Mouse (Mus musculus): Measurements from ENCODE around the gene Slc30a1. TPM values are rescaled to one million over a fixed set of nuclear protein-coding genes. Genes with fewer than 3 reads are reported as not detected.

Gene Slc30a1
- polyA plus RNA-seq, 1 experiment: 2.0 TPM

DNA sequence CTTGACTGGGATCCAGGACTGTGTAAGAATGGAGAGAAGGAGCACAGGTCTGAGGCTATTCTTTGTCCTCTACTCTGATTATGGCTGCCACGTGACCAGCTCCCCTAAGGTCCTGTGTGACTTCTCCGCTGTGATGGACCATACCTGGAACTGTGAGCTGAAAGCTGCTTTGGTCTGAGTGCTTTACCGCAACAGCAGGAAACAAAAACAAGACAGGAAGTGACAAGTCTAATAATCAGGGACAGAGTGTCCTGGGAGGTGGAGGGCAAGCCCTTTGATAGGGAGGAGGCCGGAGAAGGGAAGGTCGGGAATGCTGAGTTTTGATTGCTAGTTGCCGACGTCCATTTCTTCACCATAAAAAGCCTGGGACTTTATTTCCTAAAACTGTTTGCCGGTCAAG is 22.5 kb downstream of the Slc30a1 start:
- Histone ChIP-seq H3K36me3 (ENCODE audit: control insufficient read depth) (no peaks in the 10 kb centered on the region), H3K27me3 (ENCODE audit: control insufficient read depth) (peaks cover 6% of the 10 kb centered on the region; the same call in 1 of the 2 replicates), H3K4me3 (replicated peaks) (no peak overlapping the region), H3K4me1 (ENCODE audit: control insufficient read depth) (no peaks in the 10 kb centered on the region), H3K9me3 (ENCODE audit: control insufficient read depth, low read length) (no peaks in the 10 kb centered on the region)
- TF ChIP-seq TAL1 (IDR thresholded peaks at IDR 0.05; ENCODE audit: low read length) (no peak), GATA1 (IDR thresholded peaks at IDR 0.05; ENCODE audit: low read length) (no peak)

DNA sequence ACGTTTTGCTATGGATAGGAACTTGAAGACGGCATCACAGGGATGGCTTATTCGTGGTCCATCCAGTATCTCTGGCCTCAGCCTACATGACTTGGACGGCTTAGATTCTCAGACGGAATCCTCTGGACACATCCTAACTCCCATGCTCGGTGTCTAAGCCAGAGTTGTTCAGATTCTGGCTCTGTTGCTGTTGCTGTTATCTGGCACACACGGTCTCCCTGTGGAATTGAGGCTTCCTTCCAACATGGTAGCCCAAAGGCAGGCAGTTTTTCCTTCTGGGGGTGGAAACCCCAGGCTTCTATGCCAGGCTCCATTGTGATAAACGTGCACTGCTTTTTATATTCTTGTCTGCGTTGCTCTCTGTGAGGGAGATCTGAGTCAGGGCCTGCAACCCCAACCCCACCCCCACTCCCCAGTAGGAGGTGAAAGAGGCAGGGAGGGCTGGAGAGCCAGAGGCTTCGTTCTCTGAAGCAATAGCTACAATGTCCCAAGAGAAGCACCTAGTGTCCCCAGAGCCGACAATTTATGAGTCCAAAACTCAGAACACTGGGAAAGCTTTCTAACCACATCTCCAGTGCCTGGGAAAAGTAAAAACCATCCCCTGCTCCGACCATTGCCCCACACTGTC is 23.4 kb downstream of the Slc30a1 start:
- no peak overlapping the region for H3K4me3 ChIP-seq (replicated peaks)
- no peaks in the 10 kb centered on the region for H3K4me1 ChIP-seq (ENCODE audit: control insufficient read depth)
- peaks cover 6% of the 10 kb centered on the region; the same call in 1 of the 2 replicates for H3K27me3 ChIP-seq (ENCODE audit: control insufficient read depth)
- no peaks in the 10 kb centered on the region for H3K9me3 ChIP-seq (ENCODE audit: control insufficient read depth, low read length)
- TF ChIP-seq TAL1 (IDR thresholded peaks at IDR 0.05; ENCODE audit: low read length) (no peak), GATA1 (IDR thresholded peaks at IDR 0.05; ENCODE audit: low read length) (no peak)
- H3K36me3 ChIP-seq (ENCODE audit: control insufficient read depth): no peaks in the 10 kb centered on the region

DNA sequence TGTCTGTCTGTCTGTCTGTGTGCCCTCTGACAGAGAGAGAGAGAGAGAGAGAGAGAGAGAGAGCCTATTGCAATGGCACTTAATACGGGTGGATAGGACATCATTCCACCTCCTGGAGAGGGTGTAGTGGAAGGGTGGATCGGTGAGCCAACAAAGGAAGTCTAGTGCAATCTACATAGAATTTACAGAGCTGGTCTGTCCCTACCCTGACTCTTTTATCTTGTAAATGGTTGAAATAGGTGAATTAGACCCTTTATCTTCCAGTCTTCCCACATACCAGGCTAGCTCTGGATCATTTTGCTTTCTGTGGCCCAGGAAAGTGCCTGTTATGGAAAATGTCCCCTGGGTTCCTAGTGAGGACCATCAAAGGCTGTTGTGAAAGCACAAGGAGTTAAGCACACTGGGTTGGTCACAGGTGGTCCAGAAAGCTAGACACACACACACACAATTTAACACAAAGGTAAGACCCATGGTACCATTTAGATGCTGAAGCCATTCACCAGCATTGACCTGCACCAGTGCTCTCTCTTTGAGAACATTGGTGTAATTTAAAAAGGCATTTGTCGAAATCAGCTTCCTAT is 24.0 kb downstream of the Slc30a1 start:
- H3K36me3 ChIP-seq (ENCODE audit: control insufficient read depth): no peaks in the 10 kb centered on the region
- TF ChIP-seq GATA1 (IDR thresholded peaks at IDR 0.05; ENCODE audit: low read length): no peak
- TF ChIP-seq TAL1 (IDR thresholded peaks at IDR 0.05; ENCODE audit: low read length): no peak
- H3K4me3 ChIP-seq (replicated peaks): no peak overlapping the region
- H3K4me1 ChIP-seq (ENCODE audit: control insufficient read depth): no peaks in the 10 kb centered on the region
- no peaks in the 10 kb centered on the region for H3K9me3 ChIP-seq (ENCODE audit: control insufficient read depth, low read length)
- peaks cover 6% of the 10 kb centered on the region; the same call in 1 of the 2 replicates for H3K27me3 ChIP-seq (ENCODE audit: control insufficient read depth)

DNA sequence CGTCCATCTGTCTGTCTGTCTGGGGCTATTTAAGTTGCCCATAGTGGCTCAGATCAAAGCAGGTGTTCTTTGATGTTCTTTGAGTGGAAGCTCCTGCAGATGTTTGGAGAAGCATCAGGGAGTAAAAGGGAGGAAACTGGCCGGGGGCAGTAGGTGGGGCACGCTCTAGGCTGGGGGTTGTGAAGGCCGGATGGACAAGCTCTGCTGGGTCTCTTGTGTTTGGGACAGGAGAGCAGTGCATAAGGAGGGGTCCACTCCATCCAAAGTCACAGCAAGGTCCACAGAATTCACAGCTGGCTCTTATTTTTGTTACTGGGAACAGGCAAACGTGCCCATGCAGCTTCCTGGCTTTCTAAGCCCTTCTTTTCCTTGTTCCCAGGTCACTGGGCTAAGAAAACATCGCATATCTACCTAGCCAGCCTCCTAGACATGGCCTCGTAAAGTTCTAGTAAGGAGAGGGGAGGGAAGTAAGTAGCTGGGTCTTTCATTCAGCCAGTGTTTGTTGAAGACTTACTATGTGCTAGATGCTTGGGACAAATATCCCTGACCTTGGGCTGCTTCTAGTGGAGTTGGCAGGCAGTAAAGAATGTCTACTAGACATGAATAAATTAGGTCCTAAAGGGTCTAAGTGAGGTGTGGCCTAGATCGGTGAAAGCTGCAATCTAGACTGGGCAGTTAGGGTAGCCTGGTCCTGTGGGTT is 25.9 kb downstream of the Slc30a1 start:
- Histone ChIP-seq H3K36me3 (ENCODE audit: control insufficient read depth) (no peaks in the 10 kb centered on the region), H3K4me1 (ENCODE audit: control insufficient read depth) (no peaks in the 10 kb centered on the region), H3K4me3 (replicated peaks) (no peak overlapping the region), H3K27me3 (ENCODE audit: control insufficient read depth) (peaks cover 6% of the 10 kb centered on the region; the same call in 1 of the 2 replicates), H3K9me3 (ENCODE audit: control insufficient read depth, low read length) (no peaks in the 10 kb centered on the region)
- TF ChIP-seq TAL1 (IDR thresholded peaks at IDR 0.05; ENCODE audit: low read length) (no peak), GATA1 (IDR thresholded peaks at IDR 0.05; ENCODE audit: low read length) (no peak)

DNA sequence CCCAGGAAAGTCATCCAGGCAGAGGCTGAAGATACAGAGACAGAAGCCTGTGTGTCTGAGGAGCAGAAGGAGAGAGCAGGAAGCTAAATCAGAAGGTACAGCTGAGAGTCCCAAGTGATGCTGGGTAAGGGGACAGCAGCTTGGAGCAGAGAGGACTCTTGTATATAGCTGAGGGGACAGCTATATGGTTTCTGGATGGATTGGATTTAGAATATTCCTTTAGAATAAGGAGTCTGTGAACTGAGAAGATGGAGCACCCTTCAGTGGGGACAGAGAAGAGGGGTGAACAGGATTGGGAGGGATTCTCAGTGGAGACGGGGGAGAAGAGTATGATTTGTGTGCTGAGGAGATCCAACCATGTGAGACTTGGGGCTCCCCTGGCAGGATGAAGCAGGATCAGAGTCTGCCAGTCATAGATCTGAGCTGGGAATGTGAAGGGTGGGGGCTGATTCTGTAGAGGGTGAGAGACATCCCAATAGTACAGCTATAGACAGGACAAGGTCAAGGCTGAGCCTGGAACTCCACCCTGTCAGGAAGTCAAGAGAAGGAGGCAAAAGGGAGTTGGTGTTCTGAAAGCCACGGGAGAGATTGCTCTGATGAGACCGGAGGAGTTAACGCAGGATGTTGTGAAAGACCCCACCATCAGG is 26.5 kb downstream of the Slc30a1 start:
- H3K4me3 ChIP-seq (replicated peaks): no peak overlapping the region
- H3K9me3 ChIP-seq (ENCODE audit: control insufficient read depth, low read length): no peaks in the 10 kb centered on the region
- H3K27me3 ChIP-seq (ENCODE audit: control insufficient read depth): peaks cover 6% of the 10 kb centered on the region; the same call in 1 of the 2 replicates
- H3K36me3 ChIP-seq (ENCODE audit: control insufficient read depth): no peaks in the 10 kb centered on the region
- no peaks in the 10 kb centered on the region for H3K4me1 ChIP-seq (ENCODE audit: control insufficient read depth)
- TF ChIP-seq TAL1 (IDR thresholded peaks at IDR 0.05; ENCODE audit: low read length): no peak
- TF ChIP-seq GATA1 (IDR thresholded peaks at IDR 0.05; ENCODE audit: low read length): no peak

DNA sequence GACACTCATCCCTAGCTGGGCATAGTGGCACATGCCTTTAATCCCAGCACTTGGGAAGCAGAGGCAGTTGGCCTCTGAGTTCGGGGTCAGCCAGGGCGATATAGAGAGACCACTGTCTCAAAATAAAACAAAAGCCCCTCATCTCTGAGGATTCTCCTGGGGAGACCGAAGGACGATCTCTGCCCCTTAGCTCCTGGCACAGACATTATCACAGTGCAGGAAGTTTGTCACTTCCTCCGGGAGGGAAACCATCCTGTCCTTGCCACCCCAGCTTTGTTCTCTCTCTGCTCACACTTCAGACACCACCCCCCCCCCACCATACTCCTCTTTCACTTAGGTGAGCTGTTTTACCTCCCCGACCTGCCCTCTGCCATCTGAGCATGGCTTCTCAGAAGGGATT is 37.1 kb downstream of the Slc30a1 start:
- TF ChIP-seq TAL1 (IDR thresholded peaks at IDR 0.05; ENCODE audit: low read length) (no peak), GATA1 (IDR thresholded peaks at IDR 0.05; ENCODE audit: low read length) (no peak)
- Histone ChIP-seq H3K9me3 (ENCODE audit: control insufficient read depth, low read length) (no peaks in the 10 kb centered on the region), H3K4me1 (ENCODE audit: control insufficient read depth) (no peaks in the 10 kb centered on the region), H3K36me3 (ENCODE audit: control insufficient read depth) (no peaks in the 10 kb centered on the region), H3K4me3 (replicated peaks) (no peak overlapping the region), H3K27me3 (ENCODE audit: control insufficient read depth) (no peaks in the 10 kb centered on the region)

DNA sequence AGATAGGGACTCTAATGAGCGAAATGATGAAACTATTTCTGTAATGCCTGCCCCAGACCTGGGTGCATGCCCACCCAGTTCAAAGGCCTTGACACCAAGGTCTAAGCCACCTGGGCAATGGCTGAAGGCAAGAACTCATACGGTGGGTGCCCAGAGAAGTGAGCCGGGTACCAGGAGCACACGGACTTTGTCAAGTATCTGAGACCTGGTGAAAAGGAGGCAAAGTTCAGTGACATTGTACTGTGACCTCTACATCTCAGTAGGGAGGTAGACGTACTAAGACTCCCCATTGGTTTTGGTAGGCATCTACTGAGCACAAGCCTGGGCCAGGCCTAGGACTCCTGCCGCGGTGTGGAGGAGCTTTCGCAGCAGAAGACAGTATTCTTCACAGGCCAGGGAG is 38.8 kb downstream of the Slc30a1 start:
- no peaks in the 10 kb centered on the region for H3K9me3 ChIP-seq (ENCODE audit: control insufficient read depth, low read length)
- no peak for TF ChIP-seq GATA1 (IDR thresholded peaks at IDR 0.05; ENCODE audit: low read length)
- no peaks in the 10 kb centered on the region for H3K36me3 ChIP-seq (ENCODE audit: control insufficient read depth)
- no peaks in the 10 kb centered on the region for H3K27me3 ChIP-seq (ENCODE audit: control insufficient read depth)
- no peak overlapping the region for H3K4me3 ChIP-seq (replicated peaks)
- no peaks in the 10 kb centered on the region for H3K4me1 ChIP-seq (ENCODE audit: control insufficient read depth)

DNA sequence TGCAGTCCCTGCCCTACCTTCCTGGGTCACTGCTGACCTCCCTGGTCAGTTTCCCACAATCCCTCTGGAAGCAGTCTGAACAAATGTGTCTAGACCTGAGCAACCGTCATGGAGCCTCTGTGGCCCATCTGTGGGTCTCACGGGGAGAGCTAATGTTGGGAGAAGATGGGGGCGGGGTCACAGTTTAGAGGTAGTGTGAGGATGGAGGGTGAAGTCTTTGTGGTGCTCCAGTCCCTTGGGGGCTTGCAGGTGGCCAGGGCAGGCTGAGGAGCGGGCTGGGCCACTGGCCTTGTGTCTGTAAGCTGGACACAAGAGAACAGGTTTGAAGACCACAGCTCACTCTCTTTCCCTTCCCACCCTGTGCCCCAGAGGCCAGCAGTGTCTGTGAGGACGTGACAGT is 39.2 kb downstream of the Slc30a1 start:
- Histone ChIP-seq H3K36me3 (ENCODE audit: control insufficient read depth) (no peaks in the 10 kb centered on the region), H3K4me3 (replicated peaks) (no peak overlapping the region), H3K4me1 (ENCODE audit: control insufficient read depth) (no peaks in the 10 kb centered on the region), H3K27me3 (ENCODE audit: control insufficient read depth) (no peaks in the 10 kb centered on the region), H3K9me3 (ENCODE audit: control insufficient read depth, low read length) (no peaks in the 10 kb centered on the region)
- TF ChIP-seq GATA1 (IDR thresholded peaks at IDR 0.05; ENCODE audit: low read length): no peak
- no peak for TF ChIP-seq TAL1 (IDR thresholded peaks at IDR 0.05; ENCODE audit: low read length)

DNA sequence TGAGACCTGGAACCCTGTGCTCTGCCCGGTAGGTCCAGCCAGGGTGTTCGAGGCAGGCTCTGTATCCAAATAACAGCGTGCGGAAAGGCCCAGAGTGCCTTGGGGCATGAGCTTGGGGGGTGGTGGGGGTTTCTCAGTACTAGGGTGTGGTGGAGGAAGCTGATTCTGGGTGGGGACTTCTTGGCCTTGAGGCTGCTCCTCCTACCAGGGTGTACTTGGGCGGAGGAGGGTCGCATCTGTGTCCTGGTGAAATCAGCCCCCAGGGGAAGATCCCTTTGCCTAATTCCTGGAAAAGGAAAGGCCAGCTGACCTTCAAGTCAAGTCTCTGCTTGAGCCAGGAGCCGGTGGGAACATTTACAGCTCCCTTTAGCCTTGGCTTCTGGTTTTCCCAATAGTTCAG is 39.7 kb downstream of the Slc30a1 start:
- Histone ChIP-seq H3K36me3 (ENCODE audit: control insufficient read depth) (no peaks in the 10 kb centered on the region), H3K27me3 (ENCODE audit: control insufficient read depth) (no peaks in the 10 kb centered on the region), H3K9me3 (ENCODE audit: control insufficient read depth, low read length) (no peaks in the 10 kb centered on the region), H3K4me3 (replicated peaks) (no peak overlapping the region), H3K4me1 (ENCODE audit: control insufficient read depth) (no peaks in the 10 kb centered on the region)
- TF ChIP-seq TAL1 (IDR thresholded peaks at IDR 0.05; ENCODE audit: low read length) (no peak), GATA1 (IDR thresholded peaks at IDR 0.05; ENCODE audit: low read length) (no peak)
